Mouse (Mus musculus): ENCODE data around the gene Hspa12b. TPM values are rescaled to one million over a fixed set of nuclear protein-coding genes. Genes with fewer than 3 reads are reported as not detected.

Gene Hspa12b
- total and polyA plus RNA-seq, 3 experiments = 21.9 to 31.4 (median 29.7) TPM

- TF ChIP-seq POLR2A (IDR thresholded peaks at IDR 0.05; ENCODE audit: insufficient read depth, low read depth, low read length) (no peak), EP300 (IDR thresholded peaks at IDR 0.05; ENCODE audit: insufficient read depth, low read depth, low read length) (no peak), CTCF (IDR thresholded peaks at IDR 0.05) (no peak)
- H3K79me2 ChIP-seq (replicated peaks; ENCODE audit: control insufficient read depth, insufficient read depth, low read length) = no peaks in the 10 kb centered on the region
- intact Hi-C loops (cut with DNase I) = loop anchor here (2.0 kb wide), 1 partner anchor 17 kb away; no protein-coding TSS in a partner anchor
- WGBS = 77% methylated on average over 8 of the region's 8 CpGs
- peaks cover 23% of the 10 kb centered on the region for H3K36me3 ChIP-seq (ENCODE audit: control insufficient read depth, insufficient read depth, low read length)
- H3K27me3 ChIP-seq (ENCODE audit: control insufficient read depth, insufficient read depth, low read length) = no peaks in the 10 kb centered on the region
- H3K9ac ChIP-seq (ENCODE audit: low read depth, low read length) = peak overlapping the region; percentile 4; the same call in 1 of the 2 replicates
- peaks cover 26% of the 10 kb centered on the region for H3K4me1 ChIP-seq (ENCODE audit: control insufficient read depth, insufficient read depth, low read length)
- H3K27ac ChIP-seq = peak overlapping the region; percentile 77
- H3K4me3 ChIP-seq = no peak overlapping the region
- peak in 1 of 2 experiments; percentile 23 for DNase-seq
Measured at GRCm38 (mm10) chr2:131141336-131141986, 14.4 kb downstream of the Hspa12b start.

GRCm38 (mm10) chr2:131142592-131142991, 15.5 kb downstream of the Hspa12b start:
- DNase-seq = peak; percentile 82 to 87
- Histone ChIP-seq H3K4me1 (ENCODE audit: control insufficient read depth, insufficient read depth, low read length) (peaks cover 24% of the 10 kb centered on the region), H3K27me3 (ENCODE audit: control insufficient read depth, insufficient read depth, low read length) (no peaks in the 10 kb centered on the region), H3K4me3 (no peak overlapping the region), H3K27ac (peak overlapping the region; percentile 77), H3K9ac (ENCODE audit: low read depth, low read length) (no peak overlapping the region), H3K79me2 (replicated peaks; ENCODE audit: control insufficient read depth, insufficient read depth, low read length) (no peaks in the 10 kb centered on the region), H3K36me3 (ENCODE audit: control insufficient read depth, insufficient read depth, low read length) (peaks cover 18% of the 10 kb centered on the region)
- 25% methylated on average over 18 of the region's 18 CpGs for WGBS
- intact Hi-C loops (cut with DNase I) = loop anchor here (1.0 kb wide), 1 partner anchor 47 kb away; no protein-coding TSS in a partner anchor
- no peak for TF ChIP-seq POLR2A (IDR thresholded peaks at IDR 0.05; ENCODE audit: insufficient read depth, low read depth, low read length)
- peak; percentile 59; the same call in 1 of the 2 replicates for TF ChIP-seq EP300 (IDR thresholded peaks at IDR 0.05; ENCODE audit: insufficient read depth, low read depth, low read length)
- peak; percentile 96 for TF ChIP-seq CTCF (IDR thresholded peaks at IDR 0.05)

- TF ChIP-seq EP300 (IDR thresholded peaks at IDR 0.05; ENCODE audit: insufficient read depth, low read depth, low read length) = no peak
- TF ChIP-seq POLR2A (IDR thresholded peaks at IDR 0.05; ENCODE audit: insufficient read depth, low read depth, low read length) = no peak
- no peak for TF ChIP-seq CTCF (IDR thresholded peaks at IDR 0.05)
- intact Hi-C loops (cut with DNase I) = no loop called here
- peaks cover 24% of the 10 kb centered on the region for H3K4me1 ChIP-seq (ENCODE audit: control insufficient read depth, insufficient read depth, low read length)
- H3K27ac ChIP-seq = peak overlapping the region; percentile 77
- peaks cover 13% of the 10 kb centered on the region for H3K36me3 ChIP-seq (ENCODE audit: control insufficient read depth, insufficient read depth, low read length)
- no peak overlapping the region for H3K4me3 ChIP-seq
- H3K79me2 ChIP-seq (replicated peaks; ENCODE audit: control insufficient read depth, insufficient read depth, low read length) = no peaks in the 10 kb centered on the region
- no peak for DNase-seq
- 72% methylated on average over 22 of the region's 22 CpGs for WGBS
- no peaks in the 10 kb centered on the region for H3K27me3 ChIP-seq (ENCODE audit: control insufficient read depth, insufficient read depth, low read length)
- H3K9ac ChIP-seq (ENCODE audit: low read depth, low read length) = no peak overlapping the region
Measured at GRCm38 (mm10) chr2:131143007-131143780, 16.1 kb downstream of the Hspa12b start.

GRCm38 (mm10) chr2:131145121-131145520, 18.0 kb downstream of the Hspa12b start:
- H3K27me3 ChIP-seq (ENCODE audit: control insufficient read depth, insufficient read depth, low read length) = no peaks in the 10 kb centered on the region
- H3K36me3 ChIP-seq (ENCODE audit: control insufficient read depth, insufficient read depth, low read length) = peaks cover 5% of the 10 kb centered on the region
- 73% methylated on average over 13 of the region's 13 CpGs for WGBS
- no peak overlapping the region for H3K9ac ChIP-seq (ENCODE audit: low read depth, low read length)
- no peak for TF ChIP-seq POLR2A (IDR thresholded peaks at IDR 0.05; ENCODE audit: insufficient read depth, low read depth, low read length)
- no peak for TF ChIP-seq CTCF (IDR thresholded peaks at IDR 0.05)
- peaks cover 16% of the 10 kb centered on the region for H3K4me1 ChIP-seq (ENCODE audit: control insufficient read depth, insufficient read depth, low read length)
- no peak overlapping the region for H3K4me3 ChIP-seq
- H3K79me2 ChIP-seq (replicated peaks; ENCODE audit: control insufficient read depth, insufficient read depth, low read length) = no peaks in the 10 kb centered on the region
- intact Hi-C loops (cut with DNase I) = no loop called here
- DNase-seq = peak in 1 of 2 experiments; percentile 23
- H3K27ac ChIP-seq = no peak overlapping the region

GRCm38 (mm10) chr2:131145536-131145935, 18.5 kb downstream of the Hspa12b start:
- Histone ChIP-seq H3K4me1 (ENCODE audit: control insufficient read depth, insufficient read depth, low read length) (peaks cover 15% of the 10 kb centered on the region), H3K36me3 (ENCODE audit: control insufficient read depth, insufficient read depth, low read length) (peaks cover 5% of the 10 kb centered on the region), H3K27me3 (ENCODE audit: control insufficient read depth, insufficient read depth, low read length) (no peaks in the 10 kb centered on the region), H3K4me3 (no peak overlapping the region), H3K79me2 (replicated peaks; ENCODE audit: control insufficient read depth, insufficient read depth, low read length) (no peaks in the 10 kb centered on the region), H3K9ac (ENCODE audit: low read depth, low read length) (no peak overlapping the region), H3K27ac (no peak overlapping the region)
- TF ChIP-seq POLR2A (IDR thresholded peaks at IDR 0.05; ENCODE audit: insufficient read depth, low read depth, low read length) = peak; percentile 11; the same call in 1 of the 2 replicates
- TF ChIP-seq CTCF (IDR thresholded peaks at IDR 0.05) = no peak
- 76% methylated on average over 2 of the region's 2 CpGs for WGBS
- DNase-seq = no peak
- intact Hi-C loops (cut with DNase I) = no loop called here

Measured in heart, adult 2 months (tissue).